Mouse (Mus musculus): ENCODE measurements around the gene B3gnt8.

The B3gnt8 gene

GRCm38 (mm10) chr7:25626509-25627430 lies at the start of gene B3gnt8:
Gene B3gnt8, plus strand, starts transcription at chr7:25626654.
- ChIA-PET POLR2A (interaction anchor here in 3 of 4 experiments (0.7 to 1.9 kb wide), 9 partner anchors 8 to 359 kb away, joined by 3 to 6 read pairs (median 4); partner anchors contain the start of genes B9d2 (in 1 of the 3), Cic (in 1 of the 3) and Dmac2 (in 1 of the 3)), CTCF (interaction anchor here (0.6 to 2.4 kb wide), 5 partner anchors 21 to 1154 kb away, joined by 4 to 13 read pairs (median 5); no protein-coding TSS in a partner anchor)

- ChIA-PET POLR2A (interaction anchor here in 2 of 4 experiments (1.1 kb wide), 2 partner anchors 737 kb away, joined by 3 to 8 read pairs; no protein-coding TSS in a partner anchor), CTCF (interaction anchor here in 1 of 4 experiments (0.5 kb wide), 1 partner anchor 738 kb away, joined by 3 read pairs; no protein-coding TSS in a partner anchor)
Observed at GRCm38 (mm10) chr7:25576793-25577437, 49.5 kb upstream of the B3gnt8 start.

GRCm38 (mm10) chr7:25579441-25579840 lies 47.0 kb upstream of the B3gnt8 start:
- ChIA-PET POLR2A (interaction anchor here in 1 of 4 experiments (1.2 kb wide), 1 partner anchor 146 kb away, joined by 3 read pairs; no protein-coding TSS in a partner anchor), CTCF (no interaction called here)

GRCm38 (mm10) chr7:25582301-25582810 lies 44.1 kb upstream of the B3gnt8 start:
- POLR2A ChIA-PET: interaction anchor here in 3 of 4 experiments (0.6 to 1.7 kb wide), 8 partner anchors 11 to 1778 kb away, joined by 3 to 11 read pairs (median 3); no protein-coding TSS in a partner anchor
- CTCF ChIA-PET: interaction anchor here (0.5 to 2.2 kb wide), 11 partner anchors 17 to 481 kb away, joined by 3 to 10 read pairs (median 4); no protein-coding TSS in a partner anchor

- ChIA-PET POLR2A (interaction anchor here in 1 of 4 experiments (0.6 to 1.0 kb wide), 2 partner anchors 53 to 1719 kb away, joined by 3 to 4 read pairs; no protein-coding TSS in a partner anchor), CTCF (no interaction called here)
Observed at GRCm38 (mm10) chr7:25584651-25585050, 41.8 kb upstream of the B3gnt8 start.

- CTCF ChIA-PET: no interaction called here
- POLR2A ChIA-PET: no interaction called here
Observed at GRCm38 (mm10) chr7:25585351-25586204, 40.9 kb upstream of the B3gnt8 start.

- ChIA-PET CTCF (no interaction called here), POLR2A (no interaction called here)
Observed at GRCm38 (mm10) chr7:25591226-25591625, 35.2 kb upstream of the B3gnt8 start.

GRCm38 (mm10) chr7:25593859-25594258 lies 32.6 kb upstream of the B3gnt8 start:
- POLR2A ChIA-PET: interaction anchor here in 1 of 4 experiments (1.6 kb wide), 1 partner anchor 12 kb away, joined by 6 read pairs; no protein-coding TSS in a partner anchor

GRCm38 (mm10) chr7:25599663-25600062 lies 26.8 kb upstream of the B3gnt8 start:
- ChIA-PET POLR2A (interaction anchor here (0.8 to 3.0 kb wide), 15 partner anchors 13 to 216 kb away, joined by 3 to 9 read pairs (median 4); partner anchors contain the start of gene Dmac2 (in 1 of the 4)), CTCF (interaction anchor here (0.5 to 1.7 kb wide), 59 partner anchors 10 to 1609 kb away, joined by 3 to 24 read pairs (median 4); partner anchors contain the start of genes Ceacam1 (in 3 of the 4), Erich4 (in 1 of the 4) and Megf8 (in 1 of the 4))

More at GRCm38 (mm10) chr7:25593859-25594258, 32.6 kb upstream of the B3gnt8 start:
- CTCF ChIA-PET: interaction anchor here in 1 of 4 experiments (0.6 kb wide), 1 partner anchor 500 kb away, joined by 3 read pairs; no protein-coding TSS in a partner anchor

GRCm38 (mm10) chr7:25600666-25601065 lies 25.8 kb upstream of the B3gnt8 start:
- POLR2A ChIA-PET: interaction anchor here in 3 of 4 experiments (0.5 to 3.0 kb wide), 11 partner anchors 18 to 191 kb away, joined by 3 to 10 read pairs (median 5); partner anchors contain the start of gene Dmac2 (in 1 of the 3)
- CTCF ChIA-PET: interaction anchor here in 3 of 4 experiments (0.6 to 1.9 kb wide), 13 partner anchors 47 to 198 kb away, joined by 3 to 18 read pairs (median 5); partner anchors contain the start of gene Ceacam1 (in 1 of the 3)

- POLR2A ChIA-PET: interaction anchor here in 2 of 4 experiments (0.7 to 3.0 kb wide), 12 partner anchors 18 to 199 kb away, joined by 3 to 10 read pairs (median 4); partner anchors contain the start of gene Dmac2 (in 1 of the 2)
Observed at GRCm38 (mm10) chr7:25601346-25601745, 25.1 kb upstream of the B3gnt8 start.

GRCm38 (mm10) chr7:25606625-25607063 lies 19.8 kb upstream of the B3gnt8 start:
- POLR2A ChIA-PET: interaction anchor here in 1 of 4 experiments (1.4 kb wide), 1 partner anchor 173 kb away, joined by 4 read pairs; no protein-coding TSS in a partner anchor
- CTCF ChIA-PET: interaction anchor here in 1 of 4 experiments (1.3 kb wide), 1 partner anchor 18 kb away, joined by 3 read pairs; no protein-coding TSS in a partner anchor

More at GRCm38 (mm10) chr7:25601346-25601745, 25.1 kb upstream of the B3gnt8 start:
- CTCF ChIA-PET: interaction anchor here in 3 of 4 experiments (0.6 to 1.9 kb wide), 10 partner anchors 116 to 199 kb away, joined by 3 to 7 read pairs (median 4); partner anchors contain the start of gene Ceacam1 (in 1 of the 3)

GRCm38 (mm10) chr7:25607196-25607595 lies 19.3 kb upstream of the B3gnt8 start:
- POLR2A ChIA-PET: interaction anchor here in 2 of 4 experiments (0.7 to 1.4 kb wide), 2 partner anchors 174 to 581 kb away, joined by 3 to 4 read pairs; no protein-coding TSS in a partner anchor
- CTCF ChIA-PET: no interaction called here

GRCm38 (mm10) chr7:25610056-25610455 lies 16.4 kb upstream of the B3gnt8 start:
- POLR2A ChIA-PET: interaction anchor here in 1 of 4 experiments (1.2 kb wide), 1 partner anchor 9 kb away, joined by 5 read pairs; the partner anchor contains the start of gene Dmac2
- CTCF ChIA-PET: interaction anchor here in 2 of 4 experiments (0.7 to 1.6 kb wide), 3 partner anchors 10 to 133 kb away, joined by 3 to 5 read pairs (median 5); partner anchors contain the start of gene Ceacam1 (in 1 of the 2)

- CTCF ChIA-PET: no interaction called here
- POLR2A ChIA-PET: interaction anchor here in 2 of 4 experiments (0.6 to 1.4 kb wide), 4 partner anchors 12 to 423 kb away, joined by 3 read pairs; no protein-coding TSS in a partner anchor
Observed at GRCm38 (mm10) chr7:25611501-25611900, 15.0 kb upstream of the B3gnt8 start.

GRCm38 (mm10) chr7:25614086-25614485 lies 12.4 kb upstream of the B3gnt8 start:
- POLR2A ChIA-PET: interaction anchor here in 1 of 4 experiments (0.5 kb wide), 1 partner anchor 13 kb away, joined by 4 read pairs; no protein-coding TSS in a partner anchor

More at GRCm38 (mm10) chr7:25614086-25614485, 12.4 kb upstream of the B3gnt8 start:
- CTCF ChIA-PET: interaction anchor here in 1 of 4 experiments (0.6 kb wide), 1 partner anchor 205 kb away, joined by 6 read pairs; no protein-coding TSS in a partner anchor
